Mouse (Mus musculus) heart, postnatal 36 days (tissue): ENCODE measurements at regions not wholly inside any gene's neighbourhood (a gene's known extent, or its start where the extent isn't known, plus 50 kb on each side); places are given as distances from the start of the nearest gene placed in this dataset.

Source experiments
- DNase-seq, 2 experiments: peaks; one replicate each; pipeline ENCODE4 v3.0.0; 2021 to 2022
- intact Hi-C: fragments of 180-260 bp; cut with DNase I; formaldehyde crosslinking; loops from one replicate; pipeline ENCODE4 v1.15.1; 2025

GRCm38 (mm10) chr1:186909518-186910105, 57.6 kb upstream of the D1Pas1 start:
- no peak for DNase-seq
- intact Hi-C loops = no loop called here

- DNase-seq = no peak
- intact Hi-C loops = no loop called here
These were observed 58.1 kb upstream of the D1Pas1 start for GRCm38 (mm10) chr1:186909073-186909472.

- intact Hi-C loops = no loop called here
- no peak for DNase-seq
These were observed 59.6 kb upstream of the D1Pas1 start for GRCm38 (mm10) chr1:186907409-186908170.

- DNase-seq = no peak
- intact Hi-C loops = no loop called here
These were observed 61.3 kb upstream of the D1Pas1 start for GRCm38 (mm10) chr1:186905942-186906341.

GRCm38 (mm10) chr1:186901548-186901947, 65.7 kb upstream of the D1Pas1 start:
- intact Hi-C loops = no loop called here
- DNase-seq = no peak

- no peak for DNase-seq
- intact Hi-C loops = no loop called here
These were observed 69.0 kb upstream of the D1Pas1 start for GRCm38 (mm10) chr1:186898203-186898602.

GRCm38 (mm10) chr1:186889584-186889852, 77.7 kb upstream of the D1Pas1 start:
- DNase-seq = no peak
- intact Hi-C loops = no loop called here

- no peak for DNase-seq
- intact Hi-C loops = no loop called here
These were observed 78.2 kb upstream of the D1Pas1 start for GRCm38 (mm10) chr1:186888767-186889583.

GRCm38 (mm10) chr1:186887127-186887526, 80.1 kb upstream of the D1Pas1 start:
- DNase-seq = no peak
- intact Hi-C loops = no loop called here

- no peak for DNase-seq
- intact Hi-C loops = no loop called here
These were observed 86.8 kb upstream of the D1Pas1 start for GRCm38 (mm10) chr1:186880391-186880790.

- intact Hi-C loops = no loop called here
- no peak for DNase-seq
These were observed 106.4 kb upstream of the D1Pas1 start for GRCm38 (mm10) chr1:186860608-186861444.

GRCm38 (mm10) chr1:186858285-186858684, 108.9 kb upstream of the D1Pas1 start:
- no peak for DNase-seq
- intact Hi-C loops = no loop called here

- DNase-seq = no peak
- intact Hi-C loops = no loop called here
These were observed 106.4 kb upstream of the Rrp15 start for GRCm38 (mm10) chr1:186855474-186856036.

GRCm38 (mm10) chr1:186845256-186845655, 96.1 kb upstream of the Rrp15 start:
- DNase-seq = no peak
- intact Hi-C loops = no loop called here

- intact Hi-C loops = no loop called here
- DNase-seq = peak in 1 of 2 experiments; percentile 2
These were observed 85.0 kb upstream of the Rrp15 start for GRCm38 (mm10) chr1:186833896-186834800.

- DNase-seq = no peak
- intact Hi-C loops = no loop called here
These were observed 84.3 kb upstream of the Rrp15 start for GRCm38 (mm10) chr1:186833441-186833895.

GRCm38 (mm10) chr1:186827773-186828172, 78.6 kb upstream of the Rrp15 start:
- peak in 1 of 2 experiments; percentile 7 for DNase-seq
- intact Hi-C loops = loop anchor here (10.0 kb wide), 1 partner anchor 127 kb away; no protein-coding TSS in a partner anchor

GRCm38 (mm10) chr1:186808192-186808960, 59.2 kb upstream of the Rrp15 start:
- no peak for DNase-seq
- intact Hi-C loops = no loop called here

GRCm38 (mm10) chr1:186804451-186804850, 55.3 kb upstream of the Rrp15 start:
- no peak for DNase-seq
- intact Hi-C loops = no loop called here
